Mouse (Mus musculus): ENCODE measurements around the gene Suclg2. TPM values are rescaled to one million over a fixed set of nuclear protein-coding genes. Genes with fewer than 3 reads are reported as not detected.

The Suclg2 gene
- polyA plus RNA-seq, 2 experiments = 30.7 to 48.9 TPM

GRCm38 (mm10) chr6:95446151-95446550 is 272.4 kb downstream of the Suclg2 start:
- Histone ChIP-seq H3K27me3 (ENCODE audit: control insufficient read depth, insufficient read depth, low read length) (no peaks in the 10 kb centered on the region), H3K27ac (replicated peaks; ENCODE audit: low read depth, low read length) (no peak overlapping the region), H3K4me3 (replicated peaks; ENCODE audit: low read length) (no peak overlapping the region), H3K36me3 (ENCODE audit: control insufficient read depth, insufficient read depth, low read length) (no peaks in the 10 kb centered on the region), H3K9ac (ENCODE audit: low read depth, low read length, severe bottlenecking) (no peak overlapping the region), H3K4me1 (ENCODE audit: control insufficient read depth, insufficient read depth, low read length) (no peaks in the 10 kb centered on the region), H3K9me3 (ENCODE audit: control insufficient read depth, low read length) (no peaks in the 10 kb centered on the region), H3K4me2 (replicated peaks; ENCODE audit: low read depth, low read length, severe bottlenecking) (no peak overlapping the region)
- no peak for DNase-seq (ENCODE audit: low spot score)
- 74% methylated on average over 2 of the region's 2 CpGs for WGBS
- no peak for ATAC-seq (ENCODE audit: low FRiP score, low read depth)
- no peak for TF ChIP-seq POLR2A (IDR thresholded peaks at IDR 0.05; ENCODE audit: borderline replicate concordance, extremely low read depth, insufficient read depth, insufficient read length)

GRCm38 (mm10) chr6:95445036-95445435 is 273.6 kb downstream of the Suclg2 start:
- ATAC-seq (ENCODE audit: low FRiP score, low read depth) (no peak), DNase-seq (ENCODE audit: low spot score) (no peak)
- Histone ChIP-seq H3K4me2 (replicated peaks; ENCODE audit: low read depth, low read length, severe bottlenecking) (no peak overlapping the region), H3K9ac (ENCODE audit: low read depth, low read length, severe bottlenecking) (no peak overlapping the region), H3K36me3 (ENCODE audit: control insufficient read depth, insufficient read depth, low read length) (no peaks in the 10 kb centered on the region), H3K9me3 (ENCODE audit: control insufficient read depth, low read length) (no peaks in the 10 kb centered on the region), H3K4me1 (ENCODE audit: control insufficient read depth, insufficient read depth, low read length) (no peaks in the 10 kb centered on the region), H3K27ac (replicated peaks; ENCODE audit: low read depth, low read length) (no peak overlapping the region), H3K27me3 (ENCODE audit: control insufficient read depth, insufficient read depth, low read length) (no peaks in the 10 kb centered on the region), H3K4me3 (replicated peaks; ENCODE audit: low read length) (no peak overlapping the region)
- WGBS = 64% methylated on average over 4 of the region's 4 CpGs
- no peak for TF ChIP-seq POLR2A (IDR thresholded peaks at IDR 0.05; ENCODE audit: borderline replicate concordance, extremely low read depth, insufficient read depth, insufficient read length)
